In the genomic region with DNA sequence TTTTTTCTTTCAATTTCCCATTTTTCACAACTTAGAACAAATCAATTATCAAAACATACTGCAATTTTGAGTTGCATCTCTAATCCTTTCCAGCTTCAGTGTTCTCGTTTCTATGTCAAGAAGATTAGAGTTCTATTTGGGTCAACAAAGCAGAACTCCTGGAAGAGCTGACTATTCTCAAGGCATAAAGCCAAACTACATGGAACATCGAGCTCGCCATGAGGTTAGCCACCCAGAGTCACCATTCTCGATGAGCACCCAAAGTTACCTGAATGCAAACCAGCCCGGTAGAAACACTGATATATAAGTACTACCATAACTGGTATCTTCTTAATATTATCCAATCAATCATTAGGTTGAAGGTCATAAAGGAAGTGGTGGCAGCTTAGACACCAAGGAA, we compare ENCODE assay signal across 28 mouse cellular contexts. TPM values are rescaled to one million over a fixed set of nuclear protein-coding genes. Genes with fewer than 3 reads are reported as not detected.
"Had no signal": no experiment of that assay in that cellular context is flagged by ENCODE, and none has a peak within 500 bp of the region (broad histone marks: within the 10 kb centered on the region; RNA-seq: fewer than 3 reads in every experiment).

No protein-coding gene starts in this region.

- ATAC-seq: forebrain, embryonic 13.5 days; forebrain, embryonic 14.5 days; forebrain, embryonic 15.5 days; forebrain, embryonic 16.5 days; forebrain, postnatal 0 days had no signal

- H3K27ac ChIP-seq: embryonic facial prominence, embryonic 10.5 days; embryonic facial prominence, embryonic 12.5 days; embryonic facial prominence, embryonic 13.5 days; embryonic facial prominence, embryonic 15.5 days; forebrain, embryonic 10.5 days; forebrain, embryonic 12.5 days; forebrain, embryonic 13.5 days; forebrain, embryonic 15.5 days; gastrocnemius, adult 2 months; heart, adult 2 months had no signal

- H3K4me3 ChIP-seq: embryonic facial prominence, embryonic 10.5 days; embryonic facial prominence, embryonic 12.5 days; embryonic facial prominence, embryonic 13.5 days; embryonic facial prominence, embryonic 15.5 days; erythroblast, embryonic 14.5 days; forebrain, embryonic 10.5 days; forebrain, embryonic 12.5 days; forebrain, embryonic 13.5 days; forebrain, embryonic 15.5 days; gastrocnemius, adult 2 months; heart, adult 2 months had no signal

- H3K27me3 ChIP-seq: embryonic facial prominence, embryonic 12.5 days; embryonic facial prominence, embryonic 13.5 days; embryonic facial prominence, embryonic 15.5 days; forebrain, embryonic 12.5 days; forebrain, embryonic 13.5 days; forebrain, embryonic 15.5 days had no signal

- DNase-seq: cerebellum, adult 2 months; cerebellum, adult 8-10 months; cerebellum, adult 9-10 months; cerebellum, adult 9-11 months; cerebellum, postnatal 10 days; cerebellum, postnatal 14 days; cerebellum, postnatal 25 days; cerebellum, postnatal 36 days; embryo, embryonic 11 days; forebrain, postnatal 0 days; gastrocnemius, adult 2 months; gastrocnemius, postnatal 10 days; gastrocnemius, postnatal 14 days; gastrocnemius, postnatal 25 days; gastrocnemius, postnatal 36 days; heart, adult 18-20 months; heart, adult 2 months had no signal

- H3K36me3 ChIP-seq: embryonic facial prominence, embryonic 10.5 days; embryonic facial prominence, embryonic 12.5 days; embryonic facial prominence, embryonic 13.5 days; embryonic facial prominence, embryonic 15.5 days; forebrain, embryonic 10.5 days; forebrain, embryonic 12.5 days; forebrain, embryonic 15.5 days had no signal

- H3K4me1 ChIP-seq: embryonic facial prominence, embryonic 15.5 days had no signal

- H3K4me2 ChIP-seq: embryonic facial prominence, embryonic 12.5 days; embryonic facial prominence, embryonic 13.5 days; embryonic facial prominence, embryonic 15.5 days; forebrain, embryonic 12.5 days; forebrain, embryonic 13.5 days; forebrain, embryonic 15.5 days had no signal

- H3K9me3 ChIP-seq: embryonic facial prominence, embryonic 10.5 days; embryonic facial prominence, embryonic 12.5 days; embryonic facial prominence, embryonic 13.5 days; embryonic facial prominence, embryonic 15.5 days; forebrain, embryonic 10.5 days; forebrain, embryonic 12.5 days; forebrain, embryonic 13.5 days; forebrain, embryonic 15.5 days had no signal

- H3K9ac ChIP-seq: embryonic facial prominence, embryonic 12.5 days; embryonic facial prominence, embryonic 13.5 days; embryonic facial prominence, embryonic 15.5 days; forebrain, embryonic 12.5 days; forebrain, embryonic 13.5 days; forebrain, embryonic 15.5 days; forebrain, postnatal 0 days had no signal

RNA-seq across cellular contexts. Expression of a gene that starts 10.4 kb away (rescaled TPM):
- polyA plus RNA-seq: erythroblast, embryonic 14.5 days; heart, adult 2 months had no signal
